Mouse (Mus musculus): ENCODE results near the gene Csnk1e. TPM values are rescaled to one million over a fixed set of nuclear protein-coding genes. Genes with fewer than 3 reads are reported as not detected.

The Csnk1e gene
- total RNA-seq (2023) = 51.3 TPM

DNA sequence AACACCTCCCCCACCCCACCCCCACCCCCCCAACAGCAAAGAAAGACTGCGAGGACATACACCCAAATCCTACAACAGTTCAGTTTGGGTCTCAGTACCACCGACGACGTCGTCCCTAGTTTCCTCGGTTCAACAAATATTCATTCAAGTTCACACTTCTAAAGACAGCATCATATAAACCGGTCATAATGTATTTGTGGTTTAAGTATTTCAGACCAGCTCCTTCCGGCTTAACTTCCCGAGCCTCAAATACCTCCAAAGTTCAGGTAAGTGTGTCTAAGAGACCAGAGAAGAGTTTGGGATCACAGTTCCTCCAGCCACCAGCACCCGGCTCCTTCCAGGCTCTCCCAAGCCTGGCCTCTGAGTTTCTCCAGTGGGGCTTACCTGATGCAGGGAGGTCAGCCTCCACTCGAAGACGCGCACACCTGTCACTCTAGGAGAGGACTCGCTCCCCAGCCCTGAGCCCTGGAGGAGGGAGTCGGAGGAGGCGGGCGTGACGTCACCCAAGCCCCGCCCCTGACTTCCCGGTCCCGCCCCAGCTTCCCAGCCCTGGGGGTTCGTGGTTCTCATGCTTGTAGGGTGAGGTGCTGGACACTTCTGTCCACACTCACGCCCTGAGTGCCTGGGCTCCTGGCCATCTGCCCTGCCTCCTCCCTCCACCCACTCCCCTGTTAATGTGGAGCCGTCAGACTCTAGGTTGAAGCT, at the start of gene Csnk1e:
Gene Csnk1e, minus strand, starts transcription at position 461 of the 705 bp plus-strand sequence.

DNA sequence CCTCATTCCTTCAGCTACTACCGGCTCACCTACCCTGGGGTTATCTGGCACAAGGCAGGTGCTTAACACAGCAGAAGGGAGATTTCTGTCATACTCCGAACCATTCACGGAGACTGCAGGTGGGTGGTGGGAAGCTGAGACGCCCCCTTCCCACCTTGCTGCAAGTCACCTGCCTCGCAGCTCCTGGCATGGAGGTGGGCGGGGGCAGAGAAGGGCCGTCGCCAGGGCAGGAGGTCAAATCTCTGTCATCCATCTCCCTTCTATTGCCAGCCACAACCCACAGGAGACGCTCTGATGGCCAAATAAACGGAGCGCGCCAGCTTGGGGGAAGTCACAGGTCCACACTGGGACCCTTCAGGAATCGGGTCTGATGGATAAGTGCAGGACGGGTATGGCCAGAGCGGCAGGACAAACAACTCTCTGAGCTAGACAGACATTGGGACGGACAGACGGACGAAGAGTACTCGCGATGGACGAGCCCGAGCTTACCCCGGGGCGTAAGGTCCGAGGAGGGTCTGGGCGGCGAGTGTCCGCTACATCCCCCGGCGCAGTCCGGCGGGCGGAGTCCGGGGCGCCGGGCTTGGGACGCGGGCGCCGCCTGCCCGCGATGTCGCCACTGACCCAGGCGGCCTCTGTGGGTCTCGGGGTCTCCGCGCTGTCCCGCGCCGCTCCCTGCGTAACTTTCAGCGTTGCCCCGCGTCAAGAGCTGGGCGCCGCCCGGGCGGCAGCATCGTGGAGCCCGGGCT, 49.5 kb upstream of the Csnk1e start, which contains the start of gene Kcnj4:
Gene Kcnj4, minus strand, starts transcription at position 535 of the 746 bp plus-strand sequence.

DNA sequence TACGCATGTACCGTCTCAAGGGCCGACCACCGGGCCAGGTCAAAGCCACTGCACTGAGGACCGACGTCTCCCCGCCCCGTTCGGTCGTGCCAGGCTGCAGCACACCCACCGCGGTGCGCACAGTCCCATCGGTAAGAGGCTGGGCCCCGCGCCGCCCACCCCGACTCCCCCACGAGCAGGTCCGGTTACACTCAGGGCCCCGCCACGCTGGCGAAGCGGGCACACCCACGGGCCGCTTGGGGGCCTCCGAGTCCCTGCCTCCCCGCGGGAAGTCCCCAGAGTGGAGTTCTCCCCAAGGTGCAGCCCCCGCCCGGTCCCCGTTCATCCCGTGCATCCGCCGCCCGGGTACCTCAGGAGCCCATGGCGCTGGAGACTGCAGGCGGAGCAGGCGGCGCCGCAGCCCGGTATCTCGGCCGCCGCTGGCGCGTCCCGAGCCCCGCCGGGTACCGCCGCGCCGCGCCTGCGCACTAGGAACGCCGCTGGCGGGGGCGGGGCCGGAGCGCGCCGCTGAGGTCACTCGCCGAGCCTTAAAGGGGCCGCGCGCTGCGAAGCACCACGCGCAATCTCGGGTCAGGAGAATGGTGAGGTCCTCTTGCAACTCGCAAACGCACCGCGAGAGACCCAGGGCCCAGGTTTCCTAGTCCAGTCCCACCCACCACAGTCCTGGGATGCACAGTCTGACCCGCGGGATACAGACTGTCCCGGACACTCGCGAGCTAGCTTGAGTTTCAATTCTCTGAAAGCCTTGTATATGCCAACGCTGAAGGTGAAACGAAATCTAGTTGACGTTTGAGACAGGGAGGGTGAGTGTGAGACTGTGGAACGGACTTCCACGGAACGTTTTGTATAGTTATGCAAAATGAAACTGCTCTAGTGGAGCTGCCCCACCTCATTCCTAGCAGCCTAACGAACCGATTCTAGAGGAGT, 52.3 kb downstream of the Csnk1e start, which contains the start of gene Tmem184b:
Gene Tmem184b, minus strand, starts transcription at position 734 of the 927 bp plus-strand sequence.

Other genes starting within 250 kb of the Csnk1e start
- 24.2 TPM for gene Pick1, start 226.4 kb downstream of the Csnk1e start, total RNA-seq (2023)
- gene Gm49486, start 226.2 kb downstream of the Csnk1e start, total RNA-seq (2023) = 0.24 TPM
- not detected for gene Slc16a8, start 200.8 kb downstream of the Csnk1e start, total RNA-seq (2023)
- gene Baiap2l2, start 170.0 kb downstream of the Csnk1e start, total RNA-seq (2023) = 0.24 TPM
- 12.1 TPM for gene Pla2g6, start 127.2 kb downstream of the Csnk1e start, total RNA-seq (2023)
- gene Maff, start 108.9 kb downstream of the Csnk1e start, total RNA-seq (2023) = 135 TPM
- 33.5 TPM for gene Tmem184b, start 52.0 kb downstream of the Csnk1e start, total RNA-seq (2023)
- gene Kcnj4, start 49.7 kb upstream of the Csnk1e start, total RNA-seq (2023) = not detected
- not detected for gene Kdelr3, start 60.8 kb upstream of the Csnk1e start, total RNA-seq (2023)
- 283 TPM for gene Ddx17, start 91.2 kb upstream of the Csnk1e start, total RNA-seq (2023)
- gene Dmc1, start 149.5 kb upstream of the Csnk1e start, total RNA-seq (2023) = not detected
- 0.73 TPM for gene Fam227a, start 203.4 kb upstream of the Csnk1e start, total RNA-seq (2023)
- gene Cby1, start 203.6 kb upstream of the Csnk1e start, total RNA-seq (2023) = 4.9 TPM
- gene Tomm22, start 215.3 kb upstream of the Csnk1e start, total RNA-seq (2023) = 97.0 TPM
- 16.7 TPM for gene Josd1, start 232.4 kb upstream of the Csnk1e start, total RNA-seq (2023)
- gene Gtpbp1, start 235.3 kb upstream of the Csnk1e start, total RNA-seq (2023) = 138 TPM